Mouse (Mus musculus) adrenal gland (tissue): Measurements from ENCODE around the gene Maco1.

Experiments
- intact Hi-C: fragments of 180-260 bp; cut with DNase I; formaldehyde crosslinking; loops from one replicate; pipeline ENCODE4 v1.15.1; 2025

The Maco1 gene

DNA sequence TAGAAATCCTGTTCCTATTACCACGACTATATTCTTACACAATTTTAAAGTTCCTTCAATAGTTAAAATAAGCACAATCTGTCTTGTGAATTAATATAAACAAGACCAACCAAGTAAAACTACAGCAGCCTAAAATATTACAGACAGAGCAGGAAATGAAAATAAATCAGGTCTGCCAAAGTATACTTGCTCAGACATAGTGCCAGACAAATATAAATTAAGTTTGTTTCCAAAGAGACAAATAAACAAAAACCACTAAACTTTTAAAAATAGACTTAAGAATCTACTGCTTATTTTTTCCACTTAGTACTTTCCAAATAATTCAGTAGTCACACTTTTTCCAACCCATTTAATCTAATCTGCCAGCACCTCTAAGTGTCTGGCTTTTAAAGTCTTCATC, 32.1 kb downstream of the Maco1 start:
- intact Hi-C loops: no loop called here

DNA sequence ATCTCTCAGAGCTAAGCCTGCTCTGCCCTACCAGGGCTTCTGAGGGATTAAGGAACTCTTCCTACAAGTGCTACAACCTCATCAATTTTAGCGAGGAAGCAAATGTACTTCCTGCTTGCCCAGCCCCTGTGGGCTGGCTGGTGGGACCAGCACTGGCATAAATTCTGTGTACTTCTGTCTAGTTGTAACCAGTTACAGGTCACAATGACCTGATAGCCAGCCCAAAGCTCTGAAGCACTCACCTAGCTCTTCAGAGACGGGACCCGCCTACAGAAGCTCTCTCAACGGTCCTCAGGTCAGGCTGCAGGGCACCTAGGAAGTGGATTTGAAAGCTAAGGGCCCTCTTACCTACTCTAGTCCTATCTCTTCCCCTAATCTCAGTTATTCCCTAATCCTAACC, 35.4 kb downstream of the Maco1 start:
- intact Hi-C loops: no loop called here

DNA sequence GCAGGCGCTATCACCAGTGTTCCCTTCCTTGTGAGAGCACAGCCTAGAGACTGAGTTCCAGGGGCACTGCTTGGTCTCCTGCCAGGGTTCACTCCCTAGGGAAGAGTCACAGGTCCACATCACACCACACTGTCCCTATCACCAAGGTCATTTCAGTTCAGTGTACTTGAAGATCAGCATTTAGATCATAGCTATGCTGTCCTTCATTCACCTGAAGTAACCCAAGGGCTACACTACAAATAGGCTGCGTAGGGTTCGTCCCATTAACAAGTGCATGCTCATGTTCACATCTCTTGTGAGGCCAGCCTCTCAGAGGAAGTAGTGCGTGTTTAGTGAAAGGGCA, 38.9 kb downstream of the Maco1 start:
- intact Hi-C loops: no loop called here

DNA sequence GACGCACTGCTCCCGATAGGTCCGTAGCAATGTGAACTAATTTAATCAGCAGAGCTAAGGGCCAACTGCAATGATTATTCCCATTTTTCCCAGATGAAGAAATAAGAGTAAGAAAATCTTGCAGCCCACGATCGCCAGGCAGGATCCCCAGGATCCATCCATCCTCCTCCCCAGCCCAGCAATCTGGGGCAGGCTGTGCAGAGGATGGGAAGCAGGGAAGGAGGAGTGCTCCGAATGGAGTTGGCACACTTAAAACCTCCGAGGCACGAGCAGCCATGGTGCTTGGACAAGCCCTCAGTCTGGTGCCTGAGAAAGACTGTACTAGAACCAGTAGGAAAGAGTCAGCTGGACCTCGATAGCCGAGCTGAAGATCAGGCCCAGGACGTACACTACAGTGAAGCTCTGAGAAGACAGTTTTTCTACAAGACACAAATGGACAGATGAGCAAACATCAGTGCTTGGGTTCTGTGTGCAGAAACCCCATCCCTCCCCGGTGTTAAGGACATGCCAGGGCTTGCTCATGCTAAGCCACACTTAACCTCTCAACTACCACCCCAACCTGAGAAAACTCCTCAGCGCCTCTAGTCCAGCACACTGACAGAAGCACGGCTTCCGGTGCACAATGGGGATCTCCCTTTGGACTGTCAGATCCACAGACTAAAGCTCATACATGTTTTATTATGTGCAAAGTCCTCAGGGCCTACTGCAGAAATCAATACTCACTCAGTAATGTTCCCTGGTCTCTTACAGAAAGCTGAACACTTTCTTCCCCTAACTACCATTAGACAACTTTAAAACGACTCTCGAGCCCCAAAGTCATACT, 39.5 kb downstream of the Maco1 start:
- intact Hi-C loops: no loop called here

DNA sequence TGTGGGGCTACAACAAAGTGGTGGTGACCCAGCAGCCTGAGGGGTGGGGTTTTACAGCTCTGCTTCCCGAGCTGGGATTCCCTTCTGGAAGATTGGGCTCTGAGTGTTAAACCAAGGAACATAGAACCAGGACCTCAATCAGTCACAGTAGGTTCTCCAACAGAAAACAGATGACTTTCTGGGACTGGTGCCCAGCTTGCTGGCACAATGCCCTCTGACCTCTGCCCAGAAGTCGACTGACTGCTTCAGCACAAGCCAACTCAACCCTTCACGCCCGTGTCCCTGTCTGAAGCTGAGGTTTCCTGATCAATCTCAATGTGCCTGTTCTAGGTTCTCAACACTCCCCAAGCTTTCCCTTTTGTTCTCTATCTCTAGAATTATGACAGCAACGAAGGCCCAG, 48.4 kb downstream of the Maco1 start:
- intact Hi-C loops: no loop called here

DNA sequence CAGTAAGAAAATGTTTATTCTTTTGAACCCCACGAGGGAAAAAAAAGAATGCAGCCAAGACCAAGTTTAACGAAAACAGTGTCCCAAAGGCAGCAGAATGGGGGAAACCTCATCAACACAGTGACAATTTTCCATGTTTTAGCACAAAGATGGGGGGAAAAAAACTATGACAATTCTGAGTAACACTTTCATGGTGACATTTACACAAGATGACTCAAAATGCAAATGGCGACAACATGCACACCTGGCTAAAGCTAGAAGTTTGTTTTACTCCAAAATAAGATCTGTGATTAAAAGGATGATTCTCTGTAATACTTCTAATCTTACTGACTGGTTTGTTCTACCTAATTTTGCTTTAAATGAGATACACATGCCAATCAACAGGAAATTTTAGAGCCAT, 50.4 kb downstream of the Maco1 start:
- intact Hi-C loops: no loop called here

DNA sequence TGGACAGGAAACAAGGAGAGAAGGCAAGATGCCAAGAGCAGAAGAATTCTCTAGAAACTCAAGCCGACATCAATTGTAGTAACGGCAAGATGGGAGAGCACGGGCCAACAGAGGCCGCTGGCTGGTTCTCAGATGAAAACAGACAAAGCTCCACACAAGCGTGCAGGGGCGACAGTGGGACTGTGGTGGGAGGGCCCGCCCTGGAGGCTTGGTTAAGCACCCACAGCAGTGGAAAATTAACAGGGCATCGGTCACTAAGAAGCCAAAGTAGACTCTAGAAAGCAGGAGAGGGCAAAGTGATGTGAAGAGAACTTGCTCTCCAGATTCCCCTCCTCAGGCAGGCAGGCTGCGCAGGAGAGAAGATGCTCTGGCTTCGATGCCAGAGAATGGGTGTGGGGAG, 51.0 kb downstream of the Maco1 start:
- intact Hi-C loops: no loop called here

DNA sequence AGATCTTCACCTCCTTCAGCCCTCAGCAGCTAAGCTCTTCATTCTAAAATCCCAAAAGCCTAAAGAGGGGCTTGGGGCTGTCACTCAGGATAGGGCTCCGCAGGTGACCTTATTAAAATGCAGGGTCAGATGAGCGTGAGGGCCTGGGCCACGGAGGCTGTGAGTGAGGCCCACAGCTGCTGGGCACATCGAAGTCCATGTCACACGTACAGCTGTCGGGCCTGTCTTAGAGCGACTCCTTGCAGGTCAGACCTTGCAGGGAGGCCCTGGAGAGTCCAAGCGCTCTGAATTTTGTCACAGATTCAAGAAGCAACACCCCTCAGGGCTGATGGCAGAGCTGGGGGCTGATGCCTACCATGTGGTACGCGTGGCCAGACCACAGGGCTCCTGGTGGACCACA, 52.5 kb downstream of the Maco1 start:
- intact Hi-C loops: no loop called here

DNA sequence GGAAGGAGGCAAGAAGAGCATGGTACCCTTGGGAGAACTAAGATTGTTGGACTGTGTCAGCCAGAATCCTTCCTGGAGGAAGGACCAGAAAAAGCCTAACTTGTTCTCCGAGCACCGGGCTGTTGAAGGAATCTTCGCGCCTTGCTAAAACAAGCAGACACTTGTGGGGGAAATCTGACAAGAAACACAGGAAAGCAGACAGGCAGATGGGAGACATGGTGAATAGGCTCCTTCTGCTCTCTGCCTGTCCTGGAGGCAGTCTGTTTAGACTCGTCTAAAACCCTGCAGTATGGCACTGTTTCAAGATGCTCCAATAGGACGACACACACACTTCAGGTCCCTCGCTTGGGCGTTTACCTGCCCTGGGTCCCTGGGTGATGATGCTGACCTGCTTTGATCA, 53.0 kb downstream of the Maco1 start:
- intact Hi-C loops: no loop called here

DNA sequence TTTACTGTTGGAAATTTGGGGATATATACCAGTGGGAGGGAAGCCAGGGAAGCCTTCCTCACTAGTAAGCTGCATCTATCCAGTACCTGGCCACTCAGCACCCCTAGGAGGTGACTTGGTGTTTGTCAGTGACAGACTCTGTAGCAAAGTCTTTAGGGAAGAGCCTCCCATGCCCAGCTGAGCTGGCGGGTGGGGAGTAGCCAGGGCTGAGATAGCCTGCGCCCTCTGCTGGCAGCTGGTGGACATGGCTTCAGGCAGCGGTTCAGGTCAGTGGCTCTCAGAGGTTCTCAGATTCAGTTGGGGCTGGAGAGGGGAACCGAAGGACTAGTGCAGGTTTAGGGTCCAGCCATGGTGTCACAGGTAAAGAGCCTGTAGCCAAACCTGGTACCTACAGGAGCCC, 53.9 kb downstream of the Maco1 start:
- intact Hi-C loops: loop anchor here (5.0 kb wide), 1 partner anchor 257 kb away; no protein-coding TSS in a partner anchor

DNA sequence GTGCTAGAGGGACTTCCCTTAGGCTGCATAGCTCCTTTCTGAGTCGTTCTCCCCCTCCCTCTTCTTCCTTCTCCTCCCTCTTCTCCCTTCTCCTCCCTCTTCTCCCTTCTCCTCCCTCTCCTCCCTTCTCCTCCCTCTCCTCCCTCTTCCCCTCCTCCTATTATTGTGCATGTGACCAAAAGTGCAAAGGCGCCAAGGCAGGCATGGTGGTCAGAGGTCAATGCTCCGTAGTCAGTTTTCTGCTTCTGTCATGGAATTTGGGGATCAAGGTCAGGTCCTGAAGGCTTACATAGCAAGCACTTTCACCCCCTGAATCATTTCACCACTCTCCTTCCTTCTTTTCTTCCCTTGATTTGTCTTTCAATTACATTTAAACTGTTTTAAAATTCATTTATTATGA, 54.3 kb downstream of the Maco1 start:
- intact Hi-C loops: loop anchor here (5.0 kb wide), 1 partner anchor 257 kb away; no protein-coding TSS in a partner anchor

DNA sequence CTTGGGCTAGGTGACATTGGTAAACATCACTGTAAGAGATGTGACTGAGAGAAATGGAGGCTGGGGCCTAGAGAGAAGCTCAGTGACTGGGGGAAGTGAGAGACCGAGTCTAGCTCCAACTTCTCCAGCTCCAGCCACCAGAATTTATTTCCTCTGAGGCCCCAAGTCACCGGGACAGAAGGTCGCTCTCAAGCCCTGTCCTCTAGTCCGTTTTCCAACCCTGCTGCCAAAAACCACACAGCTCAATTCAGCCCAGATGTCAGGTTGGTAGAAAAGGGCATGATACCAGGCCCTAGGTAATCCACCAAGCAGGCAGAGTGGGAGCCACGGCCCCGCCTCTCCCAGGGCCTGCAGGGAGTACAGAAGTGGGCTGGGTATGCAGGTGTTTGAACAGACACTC, 55.5 kb downstream of the Maco1 start:
- intact Hi-C loops: loop anchor here (5.0 kb wide), 1 partner anchor 255 kb away; no protein-coding TSS in a partner anchor

DNA sequence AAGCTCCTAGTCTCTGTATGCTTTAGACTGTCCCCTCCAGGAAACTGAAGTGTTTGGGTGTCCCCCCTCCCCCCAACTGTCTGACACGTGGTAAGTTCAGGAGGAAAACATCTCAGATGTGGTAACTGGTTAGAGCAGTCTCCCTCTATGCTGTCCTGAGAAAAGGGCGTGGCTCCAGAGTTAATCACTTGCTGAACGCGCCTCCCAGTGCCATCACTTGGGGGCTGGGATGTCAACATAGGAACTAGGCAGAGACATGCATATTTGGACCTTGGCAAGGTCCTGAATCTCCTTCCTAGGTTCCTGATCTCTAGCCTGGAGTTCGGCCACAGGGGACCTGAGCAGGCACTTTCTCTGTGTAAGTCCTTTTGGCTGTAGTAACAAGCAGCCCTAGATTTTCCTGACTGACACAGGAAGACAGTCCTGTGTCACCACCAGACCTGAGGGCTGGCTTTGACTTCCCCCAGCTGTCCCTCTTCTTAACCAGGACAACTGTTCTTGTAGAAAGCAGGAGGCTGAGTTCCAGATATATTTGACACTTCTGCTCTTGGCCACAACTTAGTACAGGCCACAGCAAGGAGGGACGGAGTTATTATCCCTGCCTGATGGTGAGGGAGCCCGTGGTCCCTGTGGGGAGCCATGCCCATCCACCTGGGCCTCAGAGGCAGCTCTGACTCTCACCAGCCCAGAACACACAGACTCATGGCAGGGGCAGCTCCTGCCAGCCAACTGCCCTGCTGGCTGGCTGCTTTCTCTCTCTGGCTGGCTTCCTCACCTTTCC, 56.4 kb downstream of the Maco1 start:
- intact Hi-C loops: loop anchor here (5.0 kb wide), 1 partner anchor 254 kb away; no protein-coding TSS in a partner anchor

DNA sequence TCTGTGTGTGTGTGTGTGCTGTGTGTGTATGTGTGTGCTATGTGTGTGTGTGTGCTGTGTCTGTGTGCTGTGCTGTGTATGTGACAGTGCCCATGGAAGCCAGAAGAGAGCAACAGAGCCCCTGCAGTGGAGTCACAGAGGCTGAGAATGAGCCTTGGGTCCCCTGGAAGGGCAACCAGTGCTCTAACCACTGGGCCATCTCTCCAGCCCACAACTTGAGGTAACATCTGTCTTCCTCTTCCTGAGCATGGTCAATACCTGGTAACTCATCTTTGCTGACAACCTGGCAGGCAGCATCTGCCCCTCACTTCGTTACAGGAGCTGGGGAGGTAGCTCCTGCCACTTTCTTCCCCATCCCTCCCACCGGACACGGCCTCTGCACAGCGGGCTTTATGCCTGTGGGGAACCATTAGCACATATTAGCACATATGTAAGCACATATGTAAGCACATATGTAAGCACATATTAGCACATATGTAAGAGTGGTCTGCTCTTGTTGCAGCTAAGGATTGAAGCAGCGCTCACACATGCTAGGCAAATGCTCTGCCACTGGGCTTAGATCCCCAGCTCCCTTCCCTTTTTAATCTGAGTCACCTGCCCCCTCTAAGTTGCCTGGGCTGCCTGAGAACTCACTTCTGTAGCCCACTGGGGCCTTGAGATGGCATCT, 57.2 kb downstream of the Maco1 start:
- intact Hi-C loops: loop anchor here (5.0 kb wide), 1 partner anchor 254 kb away; no protein-coding TSS in a partner anchor

DNA sequence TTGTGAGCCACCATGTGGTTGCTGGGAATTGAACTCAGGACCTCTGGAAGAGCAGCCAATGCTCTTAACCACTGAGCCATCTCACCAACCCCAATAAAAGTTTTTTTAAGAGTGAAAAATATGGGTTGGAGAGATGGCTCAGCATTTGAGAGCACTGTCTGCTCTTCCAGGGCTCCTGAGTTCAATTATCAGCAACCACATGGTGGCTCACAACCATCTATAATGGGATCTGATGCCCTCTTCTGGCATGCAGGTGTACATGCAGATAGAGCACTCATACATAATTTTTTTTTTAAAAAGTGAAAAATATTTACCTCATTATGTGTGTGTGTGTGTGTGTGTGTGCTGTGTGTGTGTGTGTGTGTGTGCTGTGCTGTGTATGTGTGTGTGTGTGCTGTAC, 58.2 kb downstream of the Maco1 start:
- intact Hi-C loops: loop anchor here (5.0 kb wide), 2 partner anchors 82 to 253 kb away; no protein-coding TSS in a partner anchor

DNA sequence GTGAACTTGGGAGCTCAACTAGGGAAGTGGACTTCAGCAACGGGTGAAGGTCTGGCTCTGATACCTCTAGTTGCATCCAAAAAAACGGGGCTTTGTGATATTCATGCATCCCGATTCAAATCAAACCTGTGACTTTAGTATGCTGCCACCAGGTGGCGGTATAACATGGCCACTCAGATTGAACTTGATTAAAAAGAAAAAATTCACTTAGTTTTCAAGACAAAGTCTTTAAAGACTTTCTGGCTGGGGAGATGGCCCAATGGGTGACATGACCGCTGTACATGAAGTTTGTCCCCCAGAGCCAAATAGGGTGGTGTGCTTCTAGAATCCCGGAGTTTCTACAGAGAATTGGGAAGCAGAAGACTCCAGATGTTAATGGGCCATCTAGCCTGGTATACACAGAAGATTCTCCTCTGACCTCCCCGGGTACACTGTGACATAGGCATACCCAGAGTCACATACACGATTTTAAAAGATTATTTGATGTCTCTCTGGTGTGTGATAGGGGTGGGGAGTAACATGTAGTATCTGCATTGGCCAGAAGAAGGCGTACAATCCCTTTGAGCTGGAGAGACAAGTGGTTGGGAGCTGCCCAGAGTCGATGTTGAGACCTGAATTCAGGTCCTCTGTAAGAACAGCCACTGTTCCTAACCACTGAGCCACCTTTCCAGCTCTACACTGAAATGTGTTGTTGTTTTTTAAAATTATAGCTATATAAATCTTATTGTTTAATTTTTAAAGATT, 59.8 kb downstream of the Maco1 start:
- intact Hi-C loops: loop anchor here (5.0 kb wide), 1 partner anchor 84 kb away; no protein-coding TSS in a partner anchor

DNA sequence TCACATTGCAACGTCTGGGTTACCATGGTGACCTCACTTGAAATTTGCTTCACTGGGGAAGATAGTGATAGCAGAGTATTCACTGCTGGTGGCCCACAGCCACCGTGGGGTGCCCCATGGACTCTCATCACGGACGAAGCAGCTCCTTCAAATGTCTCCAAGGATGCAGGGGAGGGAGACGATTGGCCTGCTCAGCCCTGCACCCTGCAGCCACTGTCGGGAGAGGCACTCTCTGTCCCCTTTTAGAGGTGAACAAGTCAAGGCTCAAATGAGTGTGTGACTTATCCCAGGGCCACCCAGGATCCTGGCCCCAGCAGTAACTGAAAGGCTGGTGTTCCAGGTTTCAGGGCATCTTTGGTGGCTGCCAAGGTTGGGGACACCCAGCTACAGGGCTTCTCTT, 61.4 kb downstream of the Maco1 start:
- intact Hi-C loops: loop anchor here (5.0 kb wide), 1 partner anchor 86 kb away; no protein-coding TSS in a partner anchor

DNA sequence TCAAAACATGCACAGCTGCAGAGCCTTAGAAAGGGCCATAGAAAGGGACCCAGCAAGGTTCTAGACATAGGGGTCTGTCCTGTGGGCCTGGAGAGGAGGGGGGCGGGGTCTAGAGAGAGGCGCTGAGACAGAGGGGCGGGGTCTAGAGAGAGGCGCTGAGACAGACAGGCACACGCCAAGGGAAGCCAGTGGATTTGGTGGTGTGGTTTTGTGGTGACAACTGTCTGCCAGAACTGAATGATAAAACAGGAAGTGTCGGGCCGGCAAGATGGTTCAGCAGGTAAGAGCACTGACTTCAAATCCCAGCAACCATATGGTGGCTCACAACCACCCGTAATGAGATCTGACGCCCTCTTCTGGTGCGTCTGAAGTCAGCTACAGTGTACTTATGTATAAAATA, 66.2 kb downstream of the Maco1 start:
- intact Hi-C loops: no loop called here

DNA sequence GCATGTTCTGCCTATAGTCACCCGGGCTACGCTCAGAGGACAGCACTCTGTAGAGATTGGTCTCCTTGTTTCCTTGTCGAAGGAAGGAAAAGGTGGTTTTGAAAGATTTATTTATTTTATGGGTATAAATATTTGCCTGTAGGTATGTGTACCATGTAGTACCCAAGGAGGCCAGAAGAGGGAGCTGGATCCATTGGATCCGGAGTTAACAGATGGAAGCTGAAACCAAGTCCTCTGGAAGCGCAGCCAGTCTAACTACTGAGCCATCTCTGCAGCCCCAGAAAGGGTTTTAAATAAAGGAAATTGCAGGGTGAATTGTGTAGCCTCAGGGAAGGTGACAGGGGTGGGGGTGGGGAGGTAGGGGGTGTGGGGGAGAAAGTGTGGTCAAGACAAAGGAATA, 68.4 kb downstream of the Maco1 start:
- intact Hi-C loops: loop anchor here (5.0 kb wide), 1 partner anchor 37 kb away; no protein-coding TSS in a partner anchor

DNA sequence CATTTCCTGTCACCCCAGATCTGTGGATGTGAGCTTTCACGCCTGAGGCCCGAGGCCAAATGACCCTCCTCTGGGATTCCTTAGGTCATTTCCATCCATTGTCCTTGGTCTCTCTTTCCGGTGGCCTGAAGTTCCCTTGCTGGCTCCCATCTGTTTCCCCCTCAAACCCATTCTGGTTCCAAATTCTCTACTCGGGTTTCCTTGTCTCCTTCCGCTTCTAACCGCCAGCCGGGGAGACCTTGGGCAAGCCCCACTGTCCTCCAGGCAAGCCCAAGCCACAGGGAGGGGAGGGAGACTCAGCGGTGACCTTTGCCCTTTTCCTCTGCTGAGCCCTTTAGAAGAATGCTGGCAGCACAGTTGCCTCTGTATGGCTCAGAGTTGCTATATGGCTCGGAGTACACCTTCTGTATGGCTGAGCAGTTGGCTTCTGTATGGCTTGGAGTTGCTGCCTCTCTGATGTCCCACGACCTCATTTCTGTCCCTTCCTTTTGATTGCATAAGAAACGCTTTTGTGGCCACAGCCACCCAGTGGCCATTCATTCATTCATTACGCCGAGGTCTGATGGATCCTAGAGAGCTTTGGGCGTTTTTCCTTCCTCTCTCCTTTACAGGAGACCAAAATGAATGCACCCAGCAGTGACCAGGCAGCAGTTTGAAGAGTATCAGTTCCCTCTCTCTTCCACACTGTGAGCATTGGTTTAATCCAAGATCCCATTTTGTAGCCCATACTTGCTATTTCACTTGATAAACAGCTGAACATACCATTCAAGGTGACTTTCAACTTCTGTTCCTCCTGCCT, 73.8 kb downstream of the Maco1 start:
- intact Hi-C loops: no loop called here
